Mouse (Mus musculus): ENCODE measurements at regions not wholly inside any gene's neighbourhood (a gene's known extent, or its start where the extent isn't known, plus 50 kb on each side); places are given as distances from the start of the nearest gene placed in this dataset.

GRCm38 (mm10) chr2:105544099-105544498 is 124.6 kb upstream of the Pax6 start:
- no peak for DNase-seq

- DNase-seq = no peak
Measured at GRCm38 (mm10) chr2:105552092-105552491, 116.6 kb upstream of the Pax6 start.

GRCm38 (mm10) chr2:105586782-105587181 is 81.9 kb upstream of the Pax6 start:
- DNase-seq = no peak

GRCm38 (mm10) chr2:105594131-105594530 is 74.6 kb upstream of the Pax6 start:
- no peak for DNase-seq

GRCm38 (mm10) chr2:105604553-105605116 is 64.1 kb upstream of the Pax6 start:
- DNase-seq = no peak

- DNase-seq = no peak
Measured at GRCm38 (mm10) chr2:105607969-105608538, 60.6 kb upstream of the Pax6 start.

GRCm38 (mm10) chr2:105608756-105609155 is 59.9 kb upstream of the Pax6 start:
- DNase-seq = no peak

- DNase-seq = no peak
Measured at GRCm38 (mm10) chr2:105611014-105611413, 57.7 kb upstream of the Pax6 start.

- DNase-seq = no peak
Measured at GRCm38 (mm10) chr2:105611651-105612050, 57.0 kb upstream of the Pax6 start.

GRCm38 (mm10) chr2:105612051-105612664 is 56.5 kb upstream of the Pax6 start:
- DNase-seq = no peak

- DNase-seq = no peak
Measured at GRCm38 (mm10) chr2:105612706-105613105, 56.0 kb upstream of the Pax6 start.

GRCm38 (mm10) chr2:105613243-105613642 is 55.5 kb upstream of the Pax6 start:
- DNase-seq = no peak

- DNase-seq = peak; percentile 43 to 58
Measured at GRCm38 (mm10) chr2:105615891-105616733, 52.6 kb upstream of the Pax6 start.
